Comparison of ENCODE assay signal across 7 mouse cellular contexts in genomic region chr10:120979779-120980395, GRCm38 (mm10). TPM values are rescaled to one million over a fixed set of nuclear protein-coding genes. Genes with fewer than 3 reads are reported as not detected.
DNase-seq lines count a peak whose midpoint lies in the region; ATAC-seq and TF ChIP-seq lines count a peak whose summit lies in the region.

No protein-coding gene starts in this region.

- H3K4me3 ChIP-seq in lung, embryonic 16.5 days (ENCODE audit: low read length): peak overlapping the region; percentile 78
- peak overlapping the region; percentile 98 for H3K4me3 ChIP-seq in embryonic facial prominence, embryonic 13.5 days
- H3K4me3 ChIP-seq in intestine, postnatal 0 days (ENCODE audit: low read depth, low read length): peak overlapping the region; percentile 86
- peak overlapping the region; percentile 97 for H3K4me3 ChIP-seq in neural tube, embryonic 13.5 days

- 10% methylated on average over 8 of the region's 8 CpGs for WGBS in lung, embryonic 16.5 days
- WGBS in embryonic facial prominence, embryonic 13.5 days: 16% methylated on average over 8 of the region's 8 CpGs
- 4% methylated on average over 8 of the region's 8 CpGs for WGBS in intestine, postnatal 0 days
- 17% methylated on average over 8 of the region's 8 CpGs for WGBS in neural tube, embryonic 13.5 days

- H3K4me1 ChIP-seq in lung, embryonic 16.5 days (replicated peaks; ENCODE audit: control insufficient read depth, insufficient read depth, low read length): peaks cover 9% of the 10 kb centered on the region
- H3K4me1 ChIP-seq in embryonic facial prominence, embryonic 13.5 days: peaks cover 22% of the 10 kb centered on the region
- peaks cover 5% of the 10 kb centered on the region; the same call in 1 of the 2 replicates for H3K4me1 ChIP-seq in intestine, postnatal 0 days (replicated peaks; ENCODE audit: control insufficient read depth, insufficient read depth, low read length)
- peaks cover 24% of the 10 kb centered on the region for H3K4me1 ChIP-seq in neural tube, embryonic 13.5 days (replicated peaks)

- peak overlapping the region; percentile 94 for H3K27ac ChIP-seq in lung, embryonic 16.5 days (ENCODE audit: low read length)
- H3K27ac ChIP-seq in embryonic facial prominence, embryonic 13.5 days: peak overlapping the region; percentile 96
- H3K27ac ChIP-seq in intestine, postnatal 0 days (ENCODE audit: low read depth, low read length): peak overlapping the region; percentile 96
- H3K27ac ChIP-seq in neural tube, embryonic 13.5 days (replicated peaks): peak overlapping the region; percentile 98

- no peak for TF ChIP-seq CTCF in intestine, postnatal 0 days (IDR thresholded peaks at IDR 0.05; ENCODE audit: low read depth)

- H3K9me3 ChIP-seq in lung, embryonic 16.5 days (ENCODE audit: control insufficient read depth, low read length): no peaks in the 10 kb centered on the region
- H3K9me3 ChIP-seq in embryonic facial prominence, embryonic 13.5 days: no peaks in the 10 kb centered on the region
- H3K9me3 ChIP-seq in intestine, postnatal 0 days (ENCODE audit: control insufficient read depth): no peaks in the 10 kb centered on the region
- no peaks in the 10 kb centered on the region for H3K9me3 ChIP-seq in neural tube, embryonic 13.5 days

- no peaks in the 10 kb centered on the region for H3K27me3 ChIP-seq in lung, embryonic 16.5 days (ENCODE audit: control insufficient read depth, insufficient read depth, low read depth, low read length)
- H3K27me3 ChIP-seq in embryonic facial prominence, embryonic 13.5 days: no peaks in the 10 kb centered on the region
- no peaks in the 10 kb centered on the region for H3K27me3 ChIP-seq in intestine, postnatal 0 days (replicated peaks; ENCODE audit: control insufficient read depth, insufficient read depth, low read length)
- H3K27me3 ChIP-seq in neural tube, embryonic 13.5 days: peaks cover 10% of the 10 kb centered on the region; the same call in 1 of the 2 replicates

- peak overlapping the region; percentile 88 for H3K4me2 ChIP-seq in lung, embryonic 16.5 days (ENCODE audit: low read depth, low read length)
- H3K4me2 ChIP-seq in embryonic facial prominence, embryonic 13.5 days: peak overlapping the region; percentile 93
- peak overlapping the region; percentile 98 for H3K4me2 ChIP-seq in intestine, postnatal 0 days (replicated peaks; ENCODE audit: low read depth)
- peak overlapping the region; percentile 95 for H3K4me2 ChIP-seq in neural tube, embryonic 13.5 days

- no peak for ATAC-seq in lung, embryonic 16.5 days (ENCODE audit: low read depth)
- ATAC-seq in embryonic facial prominence, embryonic 13.5 days (ENCODE audit: insufficient number of reproducible peaks, insufficient read depth, low FRiP score, low TSS enrichment, low read depth): no peak
- no peak for ATAC-seq in intestine, postnatal 0 days
- no peak for ATAC-seq in neural tube, embryonic 13.5 days (ENCODE audit: low read depth)
- no peak for ATAC-seq in activated CD4-positive, CD25-positive, alpha-beta regulatory T cell, adult 4 months

- no peak for DNase-seq in lung, postnatal 25 days (ENCODE audit: low spot score)
- no peak for DNase-seq in kidney, adult 11 months

- H3K36me3 ChIP-seq in lung, embryonic 16.5 days (ENCODE audit: control insufficient read depth, insufficient read depth, low read length): no peaks in the 10 kb centered on the region
- no peaks in the 10 kb centered on the region for H3K36me3 ChIP-seq in embryonic facial prominence, embryonic 13.5 days
- no peaks in the 10 kb centered on the region for H3K36me3 ChIP-seq in intestine, postnatal 0 days (ENCODE audit: control insufficient read depth, insufficient read depth)
- H3K36me3 ChIP-seq in neural tube, embryonic 13.5 days: 0 out of 2 replicates have a peak, but pooled peaks cover 3% of the 10 kb centered on the region

- H3K9ac ChIP-seq in lung, embryonic 16.5 days (ENCODE audit: low read length): peak overlapping the region; percentile 94
- H3K9ac ChIP-seq in embryonic facial prominence, embryonic 13.5 days: peak overlapping the region; percentile 97
- H3K9ac ChIP-seq in intestine, postnatal 0 days (ENCODE audit: low read depth, low read length): peak overlapping the region; percentile 97
- H3K9ac ChIP-seq in neural tube, embryonic 13.5 days: peak overlapping the region; percentile 97

RNA-seq across cellular contexts. Expression of gene Lemd3, which starts 0.8 kb away (rescaled TPM):
- polyA plus RNA-seq in lung, embryonic 16.5 days (2015; fragmentation: Nextera tagmentation; extraction: Ambion mirVana): 2.2 and 2.5 TPM in 2 replicates
- polyA plus RNA-seq in embryonic facial prominence, embryonic 13.5 days (2015; fragmentation: Nextera tagmentation; extraction: Ambion mirVana): 4.3 and 5.6 TPM in 2 replicates
- 2.6 and 2.7 TPM in 2 replicates for polyA plus RNA-seq in intestine, postnatal 0 days (2015; fragmentation: Nextera tagmentation; extraction: Ambion mirVana)
- 3.1 TPM in 2 replicates for polyA plus RNA-seq in neural tube, embryonic 13.5 days (2015; fragmentation: Nextera tagmentation; extraction: Ambion mirVana)
- 1 to 10 TPM; 4.0 to 4.4 TPM for polyA plus RNA-seq in activated CD4-positive, CD25-positive, alpha-beta regulatory T cell, adult 4 months (2017; shearing (Covaris generic))

RNA-seq across cellular contexts. Expression of gene Wif1, which starts 53.9 kb away (rescaled TPM):
- 22.0 and 22.7 TPM in 2 replicates for polyA plus RNA-seq in lung, embryonic 16.5 days (2015; fragmentation: Nextera tagmentation; extraction: Ambion mirVana)
- 74.0 and 111 TPM in 2 replicates for polyA plus RNA-seq in embryonic facial prominence, embryonic 13.5 days (2015; fragmentation: Nextera tagmentation; extraction: Ambion mirVana)
- polyA plus RNA-seq in intestine, postnatal 0 days (2015; fragmentation: Nextera tagmentation; extraction: Ambion mirVana): 0.65 and 1.2 TPM in 2 replicates
- 5.0 and 8.1 TPM in 2 replicates for polyA plus RNA-seq in neural tube, embryonic 13.5 days (2015; fragmentation: Nextera tagmentation; extraction: Ambion mirVana)
- not detected for polyA plus RNA-seq in activated CD4-positive, CD25-positive, alpha-beta regulatory T cell, adult 4 months (2017; shearing (Covaris generic))
